Comparison of ENCODE assay signal across 8 mouse cellular contexts in the genomic region with DNA sequence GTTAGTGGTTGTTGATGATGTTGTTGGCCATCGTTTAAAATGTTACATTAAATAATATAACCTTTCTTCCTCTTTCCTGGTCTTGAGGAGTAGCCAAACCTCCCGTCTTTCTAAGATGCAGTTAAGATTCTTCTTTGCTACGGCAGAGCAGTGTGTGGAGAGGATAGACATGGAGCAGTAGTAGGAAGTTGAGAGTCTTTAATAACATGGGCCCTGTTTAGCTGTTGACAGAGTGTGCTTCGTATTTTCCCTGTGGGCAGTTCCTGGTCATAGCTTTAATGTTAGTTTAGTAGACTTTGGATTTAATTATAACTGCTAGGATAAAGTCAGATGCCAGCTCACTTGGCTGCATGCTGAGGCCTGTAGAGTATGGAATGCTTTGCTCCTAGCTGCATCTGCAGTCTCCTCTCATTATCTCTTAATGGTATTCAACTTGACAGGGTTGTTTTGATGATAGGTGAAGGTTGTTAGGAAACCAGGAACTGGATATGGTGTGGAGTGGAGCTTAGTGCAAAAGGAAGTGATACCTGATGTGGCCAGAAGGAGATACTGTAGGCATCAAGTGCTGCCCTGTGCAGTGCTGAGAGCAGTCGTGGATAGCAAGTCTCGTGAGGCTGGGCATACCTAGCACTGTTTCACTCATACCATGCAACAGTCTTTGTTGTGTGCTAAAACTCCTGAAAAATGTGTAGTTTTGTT.
DNase-seq lines count a peak whose midpoint lies in the region; ATAC-seq and TF ChIP-seq lines count a peak whose summit lies in the region.

No protein-coding gene starts in this region.

- H3K27ac ChIP-seq in forebrain, postnatal 0 days (ENCODE audit: low read depth, low read length): no peak overlapping the region
- H3K27ac ChIP-seq in forebrain, embryonic 14.5 days (ENCODE audit: low read depth, low read length): no peak overlapping the region
- peak overlapping the region; percentile 80 for H3K27ac ChIP-seq in heart, embryonic 15.5 days
- H3K27ac ChIP-seq in kidney, embryonic 16.5 days (ENCODE audit: low read length): no peak overlapping the region

- no peaks in the 10 kb centered on the region for H3K4me1 ChIP-seq in forebrain, postnatal 0 days (ENCODE audit: insufficient read depth)
- peaks cover 31% of the 10 kb centered on the region for H3K4me1 ChIP-seq in forebrain, embryonic 14.5 days (ENCODE audit: control insufficient read depth, insufficient read depth, low read length)
- peaks cover 45% of the 10 kb centered on the region for H3K4me1 ChIP-seq in heart, embryonic 15.5 days (replicated peaks)
- H3K4me1 ChIP-seq in kidney, embryonic 16.5 days (ENCODE audit: insufficient read depth, low read length): peaks cover 52% of the 10 kb centered on the region

- 70% methylated on average over 6 of the region's 6 CpGs for WGBS in forebrain, postnatal 0 days
- 63% methylated on average over 6 of the region's 6 CpGs for WGBS in forebrain, embryonic 14.5 days
- 30% methylated on average over 6 of the region's 6 CpGs for WGBS in heart, embryonic 15.5 days
- WGBS in kidney, embryonic 16.5 days: 60% methylated on average over 6 of the region's 6 CpGs

- TF ChIP-seq CTCF in forebrain, postnatal 0 days (IDR thresholded peaks at IDR 0.05; ENCODE audit: low read depth): peak; percentile 19; the same call in 1 of the 2 replicates

- H3K9me3 ChIP-seq in forebrain, postnatal 0 days (ENCODE audit: low read length): no peaks in the 10 kb centered on the region
- no peaks in the 10 kb centered on the region for H3K9me3 ChIP-seq in forebrain, embryonic 14.5 days (replicated peaks; ENCODE audit: control insufficient read depth, low read length)
- no peaks in the 10 kb centered on the region for H3K9me3 ChIP-seq in heart, embryonic 15.5 days (replicated peaks)
- H3K9me3 ChIP-seq in kidney, embryonic 16.5 days (ENCODE audit: low read length): no peaks in the 10 kb centered on the region

- H3K4me3 ChIP-seq in forebrain, postnatal 0 days (ENCODE audit: low read depth, low read length): no peak overlapping the region
- H3K4me3 ChIP-seq in forebrain, embryonic 14.5 days (ENCODE audit: low read depth, low read length): no peak overlapping the region
- H3K4me3 ChIP-seq in heart, embryonic 15.5 days: no peak overlapping the region
- H3K4me3 ChIP-seq in kidney, embryonic 16.5 days (ENCODE audit: low read length): no peak overlapping the region

- no peak for ATAC-seq in forebrain, postnatal 0 days
- ATAC-seq in forebrain, embryonic 14.5 days: no peak
- ATAC-seq in heart, embryonic 15.5 days (replicated peaks; ENCODE audit: insufficient number of reproducible peaks, insufficient read depth, low FRiP score, low read depth): peak; percentile 81
- peak; percentile 97 for ATAC-seq in megakaryocyte progenitor cell, adult 5-6 weeks (replicated peaks; ENCODE audit: poor library complexity)
- ATAC-seq in kidney, embryonic 16.5 days (ENCODE audit: low FRiP score, low TSS enrichment): no peak

- no peak overlapping the region for H3K4me2 ChIP-seq in forebrain, postnatal 0 days (ENCODE audit: low read depth)
- H3K4me2 ChIP-seq in forebrain, embryonic 14.5 days (ENCODE audit: low read length): no peak overlapping the region
- peak overlapping the region; percentile 22 for H3K4me2 ChIP-seq in heart, embryonic 15.5 days
- no peak overlapping the region for H3K4me2 ChIP-seq in kidney, embryonic 16.5 days (replicated peaks; ENCODE audit: low read depth, low read length)

- no peak overlapping the region for H3K9ac ChIP-seq in forebrain, postnatal 0 days
- no peak overlapping the region for H3K9ac ChIP-seq in forebrain, embryonic 14.5 days (ENCODE audit: low read length)
- no peak overlapping the region for H3K9ac ChIP-seq in heart, embryonic 15.5 days
- no peak overlapping the region for H3K9ac ChIP-seq in kidney, embryonic 16.5 days (replicated peaks; ENCODE audit: low read length)

- no peak for DNase-seq in forebrain, postnatal 0 days
- no peak for DNase-seq in forebrain, embryonic 14.5 days (ENCODE audit: low spot score)
- peak; percentile 67 for DNase-seq in ES-CJ7 (ENCODE audit: low read depth, low spot score)
- DNase-seq in frontal cortex, postnatal 10 days (ENCODE audit: low spot score in 2 of 2): no peak
- DNase-seq in right cerebral cortex, postnatal 10 days (ENCODE audit: low spot score in 2 of 2): no peak

- no peaks in the 10 kb centered on the region for H3K36me3 ChIP-seq in forebrain, postnatal 0 days (ENCODE audit: insufficient read depth)
- H3K36me3 ChIP-seq in forebrain, embryonic 14.5 days (ENCODE audit: control insufficient read depth, insufficient read depth, low read length): no peaks in the 10 kb centered on the region
- no peaks in the 10 kb centered on the region for H3K36me3 ChIP-seq in heart, embryonic 15.5 days
- H3K36me3 ChIP-seq in kidney, embryonic 16.5 days (ENCODE audit: insufficient read depth, low read length): no peaks in the 10 kb centered on the region

- H3K27me3 ChIP-seq in forebrain, postnatal 0 days (ENCODE audit: insufficient read depth, low read length): no peaks in the 10 kb centered on the region
- no peaks in the 10 kb centered on the region for H3K27me3 ChIP-seq in forebrain, embryonic 14.5 days (replicated peaks; ENCODE audit: control insufficient read depth, insufficient read depth, low read length)
- no peaks in the 10 kb centered on the region for H3K27me3 ChIP-seq in heart, embryonic 15.5 days
- no peaks in the 10 kb centered on the region for H3K27me3 ChIP-seq in kidney, embryonic 16.5 days (ENCODE audit: insufficient read depth, low read length)

Comparison
In these comparisons a context has a peak if more than half of its experiments do, and no peak if none do; other contexts are left out.
1. ATAC-seq: peak in heart, embryonic 15.5 days (single experiment) and megakaryocyte progenitor cell, adult 5-6 weeks (single experiment); none in forebrain, postnatal 0 days (single experiment), forebrain, embryonic 14.5 days (single experiment) and kidney, embryonic 16.5 days (single experiment).